Mouse (Mus musculus) spleen, adult 2 months (tissue): Measurements from ENCODE around the gene Mcrs1. TPM values are rescaled to one million over a fixed set of nuclear protein-coding genes. Genes with fewer than 3 reads are reported as not detected.
"Not testable (repeated sequence)": the region's sequence is repeated elsewhere in the genome, so short reads cannot be mapped to it uniquely, and the experiment has no call there.

Experiments
- DNase-seq, 2 experiments: peaks; one replicate each; pipeline versions ENCODE4 v3.0.0 to v3.0.0-alpha.2; 2012 to 2021; ENCODE audit warnings: low spot score in 2 of 2, low read depth in 1 of 2
- H3K27ac ChIP-seq: fragments of 200-500 bp; 2 replicates; pipeline ENCODE4 v1.5.1; 2012; ENCODE audit warnings: low read length, inconsistent platforms; ENCODE audit not compliant: insufficient read depth
- H3K27me3 ChIP-seq: fragments of 200-500 bp; 2 replicates; pipeline ENCODE4 v1.6.1; 2012; ENCODE audit warnings: mild to moderate bottlenecking, moderate library complexity, low read length, inconsistent platforms; ENCODE audit not compliant: control insufficient read depth, insufficient read depth
- H3K36me3 ChIP-seq: fragments of 200-500 bp; 2 replicates; pipeline ENCODE4 v1.6.1; 2012; ENCODE audit warnings: mild to moderate bottlenecking, low read length, inconsistent platforms; ENCODE audit not compliant: control insufficient read depth, insufficient read depth
- H3K4me1 ChIP-seq: fragments of 200-500 bp; 2 replicates; pipeline ENCODE4 v1.6.1; 2011; ENCODE audit warnings: inconsistent platforms; ENCODE audit not compliant: control insufficient read depth, insufficient read depth, insufficient read length
- H3K4me3 ChIP-seq: fragments of 200-500 bp; 2 replicates; pipeline ENCODE4 v1.5.1; 2011; ENCODE audit warnings: mild to moderate bottlenecking, inconsistent platforms; ENCODE audit not compliant: insufficient read depth, insufficient read length; ENCODE audit errors: extremely low read depth
- CTCF ChIP-seq: fragments of 200-500 bp; IDR thresholded peaks from 2 replicates; pipeline ENCODE4 v1.5.1; 2011; ENCODE audit warnings: mild to moderate bottlenecking, inconsistent platforms; ENCODE audit not compliant: insufficient read depth, insufficient read length, insufficient replicate concordance; ENCODE audit errors: extremely low read depth
- POLR2A ChIP-seq: fragments of 200-500 bp; IDR thresholded peaks from 2 replicates; pipeline ENCODE4 v1.6.1; 2011; ENCODE audit warnings: low read depth, low read length, inconsistent platforms
- WGBS: fragments of 180-500 bp; shearing (Covaris S2); methylation state at CpG from one replicate; pipeline ENCODE4 v1.1.7; 2018; 5-methylcytosine and 5-hydroxymethylcytosine counted together
- polyA plus RNA-seq: library from polyadenylated mRNA; depleted of rRNA; stranded (reverse); fragments of >200 nt; gene quantifications from 2 replicates; pipeline ENCODE4 v1.2.3, GENCODE M21; 2012

The Mcrs1 gene
- polyA plus RNA-seq, 1 experiment, result 48.5 TPM

- Histone ChIP-seq H3K27me3 (no peaks in the 10 kb centered on the region), H3K4me3 (peak overlapping the region; percentile 93), H3K27ac (peak overlapping the region; percentile 95), H3K4me1 (peaks cover 8% of the 10 kb centered on the region; the same call in 1 of the 2 replicates), H3K36me3 (peaks cover 8% of the 10 kb centered on the region)
- TF ChIP-seq POLR2A (no peak), CTCF (no peak)
- no peak for DNase-seq
- WGBS, result 5% methylated on average over 22 of the region's 22 CpGs
Observed at GRCm38 (mm10) chr15:99252381-99253174, 817 bp upstream of the Mcrs1 start.

- not testable (repeated sequence) for DNase-seq, H3K4me1 ChIP-seq, H3K27me3 ChIP-seq, H3K27ac ChIP-seq
- WGBS, result under 1% methylated on average over 14 of the region's 15 CpGs
- peak overlapping the region; percentile 49; the same call in 1 of the 2 replicates for H3K4me3 ChIP-seq
- H3K36me3 ChIP-seq, result peaks cover 18% of the 10 kb centered on the region
Observed at GRCm38 (mm10) chr15:99251111-99251510, 650 bp downstream of the Mcrs1 start.

GRCm38 (mm10) chr15:99249938-99250337, 1.8 kb downstream of the Mcrs1 start:
- TF ChIP-seq CTCF (no peak), POLR2A (no peak)
- WGBS, result 92% methylated on average over 11 of the region's 11 CpGs
- Histone ChIP-seq H3K4me1 (peaks cover 8% of the 10 kb centered on the region; the same call in 1 of the 2 replicates), H3K27me3 (no peaks in the 10 kb centered on the region), H3K36me3 (peaks cover 26% of the 10 kb centered on the region), H3K4me3 (no peak overlapping the region), H3K27ac (no peak overlapping the region)
- no peak for DNase-seq

- TF ChIP-seq POLR2A (no peak), CTCF (no peak)
- H3K27ac ChIP-seq, result no peak overlapping the region
- H3K36me3 ChIP-seq, result peaks cover 33% of the 10 kb centered on the region
- no peak overlapping the region for H3K4me3 ChIP-seq
- 90% methylated on average over 9 of the region's 9 CpGs for WGBS
- no peaks in the 10 kb centered on the region for H3K27me3 ChIP-seq
- H3K4me1 ChIP-seq, result peaks cover 2% of the 10 kb centered on the region; the same call in 1 of the 2 replicates
- no peak for DNase-seq
Observed at GRCm38 (mm10) chr15:99248972-99249371, 2.8 kb downstream of the Mcrs1 start.

- H3K27me3 ChIP-seq, result not testable (repeated sequence)
- WGBS, result 93% methylated on average over 6 of the region's 6 CpGs
- peaks cover 43% of the 10 kb centered on the region for H3K36me3 ChIP-seq
Observed at GRCm38 (mm10) chr15:99246736-99247135, 5.0 kb downstream of the Mcrs1 start.

GRCm38 (mm10) chr15:99242045-99242444, 9.7 kb downstream of the Mcrs1 start:
- TF ChIP-seq POLR2A, result no peak
- no peak for TF ChIP-seq CTCF
- Histone ChIP-seq H3K27ac (no peak overlapping the region), H3K36me3 (peaks cover 34% of the 10 kb centered on the region), H3K4me1 (no peaks in the 10 kb centered on the region), H3K4me3 (no peak overlapping the region), H3K27me3 (no peaks in the 10 kb centered on the region)
- no peak for DNase-seq
- 95% methylated on average over 10 of the region's 10 CpGs for WGBS

More at GRCm38 (mm10) chr15:99246736-99247135, 5.0 kb downstream of the Mcrs1 start:
- H3K4me1 ChIP-seq, H3K4me3 ChIP-seq, H3K27ac ChIP-seq, DNase-seq: not testable (repeated sequence)

GRCm38 (mm10) chr15:99241249-99241648, 10.5 kb downstream of the Mcrs1 start:
- TF ChIP-seq POLR2A (no peak), CTCF (no peak)
- 81% methylated on average over 4 of the region's 4 CpGs for WGBS
- H3K27ac ChIP-seq, result no peak overlapping the region
- DNase-seq, result no peak
- no peaks in the 10 kb centered on the region for H3K4me1 ChIP-seq
- no peaks in the 10 kb centered on the region for H3K27me3 ChIP-seq
- no peak overlapping the region for H3K4me3 ChIP-seq
- H3K36me3 ChIP-seq, result peaks cover 28% of the 10 kb centered on the region
